Mouse (Mus musculus): Measurements from ENCODE around the gene Scrt2.
"Not testable (repeated sequence)": the region's sequence is repeated elsewhere in the genome, so short reads cannot be mapped to it uniquely, and the experiment has no call there.

Scrt2 gene

DNA sequence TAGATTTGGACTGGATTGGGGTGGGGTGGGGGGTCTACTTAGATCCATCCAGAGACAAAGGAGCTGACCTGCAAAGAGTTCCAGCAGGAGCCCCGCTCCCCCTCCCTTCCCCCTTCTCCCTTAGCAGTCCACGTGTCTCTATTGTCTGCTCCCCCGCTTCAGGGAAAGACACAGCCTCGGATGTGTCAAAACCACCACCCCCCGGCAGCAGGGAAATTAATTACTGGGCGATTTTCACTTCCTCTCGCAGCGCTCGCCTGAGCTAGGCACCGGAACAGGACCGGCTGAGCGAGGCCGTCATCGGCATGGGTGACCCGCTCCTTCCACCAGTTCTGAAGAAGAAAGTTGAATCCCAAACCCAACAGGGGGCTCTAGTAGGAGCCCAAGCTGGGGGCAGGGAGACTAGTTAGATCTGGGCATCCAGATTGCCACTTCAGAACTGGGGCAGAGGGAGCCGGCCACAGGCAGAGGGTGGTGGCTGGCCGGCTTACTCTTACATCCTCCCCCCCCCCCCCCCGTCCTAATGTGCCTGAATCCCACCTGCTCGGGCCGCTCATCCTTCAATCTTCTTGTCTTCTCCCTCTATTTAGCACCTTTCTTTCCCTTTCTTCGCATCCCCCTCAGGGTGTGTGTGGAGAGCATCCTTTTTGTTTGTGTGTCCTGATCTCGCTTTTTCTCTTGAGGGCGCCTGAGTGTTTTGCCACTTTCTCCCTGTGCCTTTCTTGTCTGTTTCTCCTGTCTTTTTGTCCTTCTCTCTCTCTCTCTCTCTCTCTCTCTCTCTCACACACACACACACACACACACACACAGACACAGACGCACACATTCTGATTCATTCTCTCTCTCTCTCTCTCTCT lies at the start of gene Scrt2:
TSS of gene Scrt2 (plus strand) at position 845 of the 857 bp plus-strand sequence.
- no peak for DNase-seq

DNA sequence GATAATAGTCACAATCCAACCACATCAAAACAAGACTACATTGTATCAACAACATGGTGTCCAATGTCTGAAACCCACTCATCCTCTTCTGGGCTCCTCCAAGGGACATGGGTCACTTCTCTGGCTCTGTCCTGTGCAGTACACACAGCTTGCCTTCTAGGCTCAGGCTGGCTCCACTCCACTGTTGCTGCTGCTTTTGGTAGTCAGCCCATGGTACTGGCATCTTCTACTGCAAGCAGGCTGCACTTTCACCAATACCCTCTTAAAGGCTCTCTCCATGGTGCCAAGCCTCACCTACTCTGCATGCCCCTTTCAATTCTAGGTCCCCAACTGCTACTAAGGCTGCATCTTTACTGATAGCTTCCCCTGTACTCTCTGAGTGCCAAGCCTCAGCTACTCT lies 41.2 kb upstream of the Scrt2 start:
- no peak for DNase-seq

DNA sequence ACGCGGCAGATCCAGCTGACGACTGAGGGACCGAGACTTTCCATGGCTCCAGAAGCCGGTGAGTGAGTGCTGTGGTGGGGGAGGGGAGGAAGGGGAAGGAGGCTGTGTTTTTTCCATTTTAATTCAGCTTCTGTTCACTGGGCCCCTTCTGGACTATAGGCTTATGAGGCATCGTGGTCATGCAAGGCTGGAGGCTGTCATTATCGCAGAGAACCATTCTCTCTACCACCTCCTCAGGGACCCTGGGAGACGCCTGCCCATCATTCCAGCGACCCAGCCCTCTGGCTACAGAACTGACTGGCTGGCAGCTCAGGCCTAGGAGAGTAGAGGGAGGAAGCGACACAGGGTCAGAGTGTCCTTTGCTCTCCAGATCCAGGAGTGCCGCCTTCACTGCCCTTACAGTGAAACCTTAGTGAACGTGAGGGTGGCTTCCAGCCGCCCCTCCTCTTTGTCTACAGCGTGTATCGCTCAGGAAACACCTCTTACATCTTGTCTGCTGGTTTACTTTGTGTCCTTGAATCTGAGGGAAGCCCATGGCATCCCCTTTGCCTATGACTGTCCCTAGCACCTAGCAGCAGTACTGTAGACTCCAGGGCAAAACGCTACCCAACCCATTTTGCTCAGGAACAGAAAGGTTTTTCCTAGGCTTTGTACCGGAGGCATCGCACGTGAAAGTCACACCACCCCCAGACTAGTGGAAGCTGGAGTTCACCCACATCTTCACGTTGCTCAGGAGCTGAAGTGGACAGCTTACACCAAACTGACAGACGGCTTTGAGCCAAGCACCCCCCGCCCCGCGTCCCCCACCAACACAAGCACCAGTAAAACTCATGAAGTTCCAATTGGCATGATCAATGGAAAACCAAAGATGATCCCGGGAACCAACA lies 34.0 kb upstream of the Scrt2 start:
- no peak for DNase-seq

DNA sequence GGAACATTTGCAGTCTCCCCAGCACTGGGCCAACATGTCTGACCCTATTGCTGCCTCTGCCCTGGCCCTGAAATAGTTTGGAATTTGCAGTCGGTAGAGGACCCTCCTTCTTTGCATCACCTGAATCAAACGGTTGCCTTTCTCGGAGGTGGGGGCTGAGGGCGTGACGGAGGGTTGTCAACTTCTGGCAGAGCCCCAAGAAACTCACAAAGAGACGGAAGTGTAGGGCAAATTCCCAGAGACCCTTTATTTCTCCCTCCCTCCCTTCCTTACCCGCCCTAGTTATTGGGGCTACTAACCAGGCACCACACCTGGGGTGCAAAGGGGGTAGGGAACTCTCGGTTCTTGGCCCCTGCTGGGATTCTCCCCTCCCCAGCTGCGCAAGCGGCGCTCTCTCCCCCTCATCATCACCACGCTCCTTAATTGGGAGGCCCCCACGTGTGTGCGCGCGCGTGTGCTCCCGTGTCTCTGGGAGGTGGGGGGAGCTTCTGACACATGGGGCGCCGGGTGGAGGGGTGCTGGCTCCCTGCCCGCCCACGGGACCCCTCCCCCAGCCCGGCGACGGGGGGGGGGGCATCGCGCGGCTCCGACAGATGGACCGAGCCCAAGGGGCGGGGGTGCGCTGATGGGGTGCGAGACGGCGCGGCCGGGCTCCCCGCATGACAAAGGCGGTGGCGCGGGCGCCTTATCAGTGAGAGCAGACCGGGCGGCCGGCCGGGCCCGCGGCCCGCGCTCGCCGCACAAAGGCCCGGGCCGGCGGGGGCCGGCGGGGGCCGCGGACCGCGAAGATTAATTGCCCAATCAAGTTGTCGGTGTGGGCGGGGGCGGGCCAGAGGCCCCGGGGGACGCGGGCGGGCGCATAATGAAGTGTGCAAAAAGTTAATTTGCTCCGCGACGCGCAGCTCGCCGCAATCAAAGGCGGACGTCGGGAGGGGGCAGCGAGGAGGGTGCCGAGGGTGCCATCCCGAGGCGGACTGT lies 33.0 kb upstream of the Scrt2 start:
- no peak for DNase-seq

DNA sequence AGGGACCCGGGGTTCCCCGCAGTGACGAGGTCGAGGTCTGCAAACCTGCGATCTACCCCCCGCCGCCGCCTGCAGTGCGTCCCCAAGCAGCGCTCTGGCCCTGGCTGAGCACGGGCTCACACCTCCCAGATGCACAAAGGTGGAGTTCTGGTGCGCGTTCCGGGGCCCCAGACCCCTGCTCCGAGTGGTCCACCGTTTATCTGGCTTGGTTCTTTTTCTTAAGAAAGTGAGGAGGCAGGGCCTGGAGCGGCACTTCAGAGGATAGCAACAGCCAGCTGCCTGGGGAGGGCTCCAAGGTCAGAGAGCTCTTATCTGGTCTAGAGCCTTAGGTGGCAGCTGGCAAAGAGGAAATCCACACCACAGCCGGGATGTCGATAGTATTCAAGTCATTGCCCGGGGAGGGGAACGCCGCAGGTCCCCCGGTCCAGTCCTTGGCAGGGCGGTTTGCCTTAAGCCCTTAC lies 32.3 kb upstream of the Scrt2 start:
- no peak for DNase-seq

DNA sequence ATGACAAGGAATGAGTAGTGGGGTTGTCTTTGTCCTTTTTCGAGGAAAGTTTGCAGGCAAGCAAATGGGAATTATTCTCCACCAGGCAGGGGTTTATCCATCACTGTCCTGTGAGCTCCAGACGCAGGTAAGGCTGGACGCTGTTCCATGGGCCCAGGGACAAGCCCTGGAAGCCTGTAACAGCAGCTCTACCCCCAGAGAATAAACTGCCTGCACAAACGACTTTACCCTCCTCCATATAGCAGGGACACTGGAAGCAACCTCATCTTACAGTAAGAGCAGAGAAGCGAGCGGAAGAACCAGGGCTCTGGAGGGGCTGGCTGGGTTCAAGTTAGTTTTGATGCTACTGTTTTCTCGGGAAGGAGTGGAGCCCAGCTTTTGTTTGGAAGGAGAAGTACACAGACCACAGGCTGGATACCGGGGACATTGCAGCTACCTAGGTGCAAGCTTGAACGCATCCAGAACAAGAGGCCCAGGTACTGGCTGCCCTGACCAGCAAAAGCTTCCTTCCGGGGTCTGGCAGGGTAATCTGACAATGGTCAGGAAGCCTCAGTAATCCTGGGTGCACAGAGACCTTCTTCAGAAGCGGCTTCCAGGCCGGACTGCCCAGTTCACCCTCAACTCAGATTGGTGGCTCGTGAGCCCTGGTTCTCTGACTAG lies 31.6 kb upstream of the Scrt2 start:
- DNase-seq = no peak

DNA sequence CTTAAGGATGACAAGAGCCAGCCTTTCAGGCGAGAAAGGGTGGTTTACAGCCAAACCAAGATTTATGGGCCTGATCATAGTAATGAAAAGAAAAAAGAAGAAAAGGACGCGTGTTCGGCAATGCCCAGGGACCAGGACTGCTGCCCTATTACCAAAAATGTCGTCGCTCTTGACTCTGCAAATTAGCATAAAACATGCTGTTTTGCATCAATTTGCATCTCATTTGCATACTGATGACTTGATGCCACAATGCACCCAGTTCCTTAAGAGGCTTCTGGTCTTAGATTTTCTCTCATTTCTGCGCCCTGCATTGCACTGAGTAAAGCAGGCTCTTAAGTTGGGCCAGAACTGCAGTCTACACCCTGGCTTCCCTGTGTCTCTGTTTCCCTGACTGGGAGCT lies 31.0 kb upstream of the Scrt2 start:
- DNase-seq = no peak

DNA sequence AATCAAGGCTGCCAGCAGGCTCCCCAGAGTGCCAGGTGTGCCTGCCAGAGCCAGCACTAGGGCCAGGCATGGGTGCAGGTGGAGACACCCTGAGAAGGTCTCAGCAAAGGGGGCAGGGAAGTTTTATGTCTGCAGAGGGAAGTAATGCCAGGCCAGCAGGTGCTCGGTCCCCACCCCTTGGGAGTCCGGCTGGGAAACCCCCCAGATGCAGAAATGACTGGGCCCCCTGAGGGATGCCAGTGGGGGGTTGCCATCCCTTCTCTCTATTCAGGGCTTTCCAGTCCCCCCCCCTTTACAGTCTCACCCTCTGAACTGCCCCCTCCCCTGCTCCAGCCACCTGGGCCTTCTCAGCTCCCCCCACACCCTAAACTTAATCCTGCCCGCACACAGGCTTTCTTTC lies 29.3 kb upstream of the Scrt2 start:
- DNase-seq = no peak

DNA sequence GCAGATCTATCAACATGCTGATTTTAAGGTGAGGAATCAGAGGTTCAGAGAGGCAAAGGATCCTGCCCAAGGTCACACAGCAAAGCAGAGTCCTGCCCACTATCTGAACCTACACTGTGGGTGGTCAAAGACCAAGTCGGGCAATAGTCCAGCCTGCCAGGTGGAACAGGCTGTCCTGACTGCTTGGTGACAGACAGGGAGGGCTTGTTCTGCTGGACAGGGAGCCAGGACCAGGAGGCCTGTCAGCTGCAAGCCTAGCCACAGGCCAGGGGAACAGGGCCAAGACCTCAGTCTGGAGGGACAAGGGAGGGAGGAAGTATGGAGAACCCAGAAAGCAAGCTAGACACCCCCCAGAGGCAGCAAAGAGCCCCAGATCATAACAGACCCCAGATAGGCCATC lies 25.9 kb upstream of the Scrt2 start:
- DNase-seq = peak; percentile 91

DNA sequence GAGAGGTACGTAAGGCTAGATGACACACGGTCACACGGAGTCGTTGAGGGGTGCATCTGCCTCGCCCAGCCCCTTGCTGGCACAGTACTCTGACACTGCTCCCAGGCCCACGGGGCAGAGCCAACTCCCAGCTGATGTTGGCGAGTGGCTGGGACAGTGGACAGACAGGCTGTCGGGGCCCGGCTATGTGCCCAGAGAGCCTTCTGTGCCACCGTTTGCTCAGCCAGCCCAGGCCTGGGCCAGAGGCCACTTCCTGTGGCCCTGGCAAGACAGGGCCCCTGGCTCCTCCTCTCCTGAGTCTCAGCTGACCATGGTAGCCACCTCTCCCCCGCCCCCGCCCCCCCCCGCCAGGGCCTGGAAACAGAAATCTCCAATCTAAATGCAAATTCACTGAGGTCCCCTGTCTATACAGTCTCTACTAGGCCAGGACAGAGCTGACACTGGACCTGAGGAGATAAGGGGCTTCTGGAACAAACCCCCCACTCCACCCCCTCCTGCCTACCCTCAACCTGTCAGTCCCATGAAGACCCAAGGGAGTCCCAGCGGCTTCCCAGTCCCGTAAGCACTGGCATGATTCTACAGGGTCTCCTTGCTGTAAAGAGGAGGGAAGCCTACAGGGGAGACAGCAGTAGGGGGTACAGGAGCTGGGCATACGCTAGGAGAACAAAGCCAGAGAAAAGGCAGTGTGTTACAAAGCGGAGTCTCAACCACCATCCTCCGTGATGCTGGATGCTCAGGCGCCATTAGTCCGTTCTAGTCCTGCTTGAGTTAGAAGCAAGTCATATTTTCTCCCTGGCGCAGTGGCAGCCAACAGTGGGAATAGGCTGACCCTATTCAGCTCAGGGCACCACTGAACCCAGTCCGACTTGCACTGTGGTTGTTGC lies 24.7 kb upstream of the Scrt2 start:
- peak; percentile 91 for DNase-seq

DNA sequence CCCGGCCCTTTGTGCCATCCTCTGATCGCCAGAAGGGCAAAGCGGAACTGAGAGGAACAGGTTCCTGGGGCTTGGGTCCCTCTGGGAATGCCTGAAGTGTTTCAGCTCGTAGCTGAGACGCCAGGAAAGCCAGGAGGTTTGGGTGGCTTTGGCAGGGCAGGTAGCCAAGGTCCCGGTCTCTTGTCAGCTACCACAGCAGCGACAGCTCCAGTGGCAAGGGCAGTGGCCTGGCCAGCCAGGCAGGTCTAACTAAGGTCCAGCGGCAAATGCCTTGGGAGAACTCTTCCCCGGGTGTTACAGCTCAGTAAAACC lies 24.1 kb upstream of the Scrt2 start:
- DNase-seq = peak; percentile 43

DNA sequence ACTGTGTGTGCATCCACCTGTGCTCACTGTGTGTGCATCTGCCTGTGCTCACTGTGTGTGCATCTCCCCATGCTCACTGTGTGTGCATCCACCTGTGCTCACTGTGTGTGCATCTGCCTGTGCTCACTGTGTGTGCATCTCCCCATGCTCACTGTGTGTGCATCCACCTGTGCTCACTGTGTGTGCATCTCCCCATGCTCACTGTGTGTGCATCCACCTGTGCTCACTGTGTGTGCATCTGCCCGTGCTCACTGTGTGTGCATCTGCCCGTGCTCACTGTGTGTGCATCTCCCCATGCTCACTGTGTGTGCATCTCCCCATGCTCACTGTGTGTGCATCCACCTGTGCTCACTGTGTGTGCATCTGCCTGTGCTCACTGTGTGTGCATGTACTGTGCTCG lies 18.5 kb upstream of the Scrt2 start:
- DNase-seq = not testable (repeated sequence)

DNA sequence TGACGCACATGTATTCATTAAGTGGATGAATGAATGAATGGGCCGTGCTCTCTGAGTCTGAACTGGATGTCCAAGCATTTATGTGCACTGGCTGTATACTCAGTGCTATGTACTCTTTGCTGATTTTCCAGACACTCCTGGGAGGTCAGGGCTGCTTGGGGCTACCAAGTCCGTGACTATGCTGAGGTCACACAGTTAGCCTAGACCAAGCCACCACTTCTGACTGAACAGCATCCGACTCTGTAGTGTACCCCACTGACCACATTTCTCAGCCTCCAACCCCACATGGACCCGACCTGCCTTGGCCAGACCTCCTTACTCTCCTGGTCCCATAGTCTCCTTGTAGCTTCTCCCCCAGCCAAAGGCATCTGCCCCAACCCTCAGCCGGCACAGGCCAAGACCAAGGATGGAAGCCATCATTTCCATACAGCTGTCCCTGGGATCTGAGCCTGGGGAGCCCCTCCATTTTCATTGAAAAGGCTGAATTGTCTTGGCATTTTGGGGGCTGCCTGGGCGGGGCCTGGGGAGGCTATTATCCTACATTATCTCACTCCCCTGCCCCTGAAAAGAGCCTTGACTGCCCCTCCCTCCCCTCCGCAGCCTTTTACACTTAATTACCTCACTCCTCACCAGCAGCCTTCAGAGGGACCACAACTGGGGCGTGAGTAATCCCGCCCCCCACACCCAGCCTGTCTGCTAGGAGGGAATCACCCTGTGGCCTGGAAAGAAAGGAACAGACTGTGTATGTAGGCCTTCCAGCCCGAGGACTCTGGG lies 12.5 kb upstream of the Scrt2 start:
- no peak for DNase-seq

DNA sequence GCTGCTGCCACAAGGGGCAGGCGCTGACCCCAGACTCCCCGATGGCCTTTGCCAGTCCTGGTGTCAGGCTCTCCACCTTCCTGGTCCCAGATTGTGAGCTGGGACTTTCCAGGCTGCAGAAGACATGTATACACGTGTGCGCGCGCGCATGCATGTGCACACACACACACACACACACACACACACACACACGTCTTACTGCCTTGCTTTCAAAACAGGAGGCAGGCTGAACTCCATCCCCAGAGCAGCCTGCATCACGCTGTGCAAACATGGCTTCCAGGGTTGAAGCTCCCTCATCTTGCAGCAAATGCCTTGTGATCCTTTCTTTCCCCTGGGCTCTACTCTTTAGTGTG lies 11.9 kb upstream of the Scrt2 start:
- no peak for DNase-seq

DNA sequence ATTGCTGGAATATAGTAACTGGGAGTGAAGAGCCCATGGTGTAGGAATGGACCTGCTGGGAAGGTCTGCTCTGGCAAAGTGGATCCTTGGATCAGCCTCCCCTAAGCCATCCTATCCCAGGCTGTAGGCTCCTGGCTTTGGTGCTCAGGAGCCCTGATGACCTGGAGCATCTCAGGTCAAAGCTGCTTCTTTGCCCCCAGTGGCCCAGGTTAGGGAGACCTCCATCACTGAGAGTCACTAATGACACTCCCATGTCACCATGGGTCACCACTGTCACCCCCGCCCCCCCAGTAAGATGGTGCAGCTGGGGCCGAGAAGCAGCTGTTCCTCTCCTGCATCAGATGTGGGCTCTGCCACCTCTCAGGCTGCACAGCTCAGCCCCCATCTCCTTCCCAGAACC lies 11.4 kb upstream of the Scrt2 start:
- no peak for DNase-seq

DNA sequence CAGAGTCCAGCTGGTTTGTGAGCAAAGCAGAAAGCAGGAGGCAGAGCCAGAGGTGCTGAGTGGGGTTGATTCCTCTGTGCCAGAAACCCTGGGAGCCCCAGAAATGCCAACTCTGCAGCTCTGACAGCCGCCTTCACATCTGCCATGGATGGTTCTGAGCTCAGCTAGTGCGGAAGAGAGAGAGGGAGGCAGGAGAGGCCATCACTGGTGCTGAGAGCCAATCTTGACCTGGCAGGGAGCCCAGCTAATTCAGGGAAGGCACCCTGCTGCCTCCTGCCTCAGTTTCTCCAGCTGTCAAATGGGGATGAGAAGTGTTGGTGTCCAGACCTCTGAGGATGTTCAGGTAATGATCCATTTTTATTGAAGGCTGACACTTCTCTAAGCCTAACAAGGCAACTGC lies 6.8 kb upstream of the Scrt2 start:
- no peak for DNase-seq

DNA sequence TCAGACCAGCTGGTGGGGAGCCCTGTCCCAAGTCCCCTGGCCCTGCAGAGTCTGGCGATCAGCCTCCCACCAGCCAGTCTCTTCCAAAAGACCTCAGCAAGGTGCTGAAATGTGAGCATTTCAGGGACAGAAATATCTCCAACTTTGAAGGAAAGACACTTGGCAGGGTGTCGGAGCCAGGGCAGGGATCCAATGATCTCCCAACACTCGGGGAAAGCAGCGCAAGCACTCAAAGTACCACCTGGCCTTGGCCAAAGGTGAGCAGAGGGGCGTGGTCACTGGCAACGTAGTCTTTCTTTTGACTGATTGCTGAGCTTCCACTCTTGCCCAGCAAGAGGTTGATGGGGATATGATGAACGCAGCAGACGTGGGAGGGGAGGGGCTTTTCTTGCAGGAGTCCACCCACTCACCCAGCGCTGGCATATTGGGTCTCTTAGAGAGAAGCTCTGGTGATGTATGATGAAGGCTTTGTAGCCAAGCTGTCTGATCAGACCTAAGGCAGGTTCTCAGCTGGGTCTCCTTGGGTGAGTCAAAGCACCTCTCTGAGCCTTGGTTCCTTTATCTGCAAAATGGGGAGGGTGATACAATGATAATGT lies 5.9 kb upstream of the Scrt2 start:
- DNase-seq = no peak

DNA sequence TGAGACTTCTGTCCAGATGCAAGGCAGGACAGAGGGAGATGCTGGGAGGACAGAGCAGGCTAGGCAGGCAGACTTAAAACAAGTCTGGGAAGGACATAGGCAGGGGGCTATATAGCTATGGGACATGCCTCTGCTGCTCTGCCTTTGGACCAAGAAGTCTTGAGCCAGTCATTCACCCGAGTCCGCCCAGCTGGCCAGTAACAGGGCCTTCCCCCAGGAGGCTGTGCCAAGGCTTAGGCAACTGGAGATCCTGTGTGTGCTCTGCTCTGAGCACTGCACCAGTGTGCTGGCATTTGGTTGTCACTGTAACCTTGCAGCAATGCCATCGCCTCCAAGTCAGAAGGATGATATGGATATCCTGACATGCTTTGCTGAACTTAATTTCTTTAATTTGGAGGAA lies 4.0 kb upstream of the Scrt2 start:
- DNase-seq = no peak

DNA sequence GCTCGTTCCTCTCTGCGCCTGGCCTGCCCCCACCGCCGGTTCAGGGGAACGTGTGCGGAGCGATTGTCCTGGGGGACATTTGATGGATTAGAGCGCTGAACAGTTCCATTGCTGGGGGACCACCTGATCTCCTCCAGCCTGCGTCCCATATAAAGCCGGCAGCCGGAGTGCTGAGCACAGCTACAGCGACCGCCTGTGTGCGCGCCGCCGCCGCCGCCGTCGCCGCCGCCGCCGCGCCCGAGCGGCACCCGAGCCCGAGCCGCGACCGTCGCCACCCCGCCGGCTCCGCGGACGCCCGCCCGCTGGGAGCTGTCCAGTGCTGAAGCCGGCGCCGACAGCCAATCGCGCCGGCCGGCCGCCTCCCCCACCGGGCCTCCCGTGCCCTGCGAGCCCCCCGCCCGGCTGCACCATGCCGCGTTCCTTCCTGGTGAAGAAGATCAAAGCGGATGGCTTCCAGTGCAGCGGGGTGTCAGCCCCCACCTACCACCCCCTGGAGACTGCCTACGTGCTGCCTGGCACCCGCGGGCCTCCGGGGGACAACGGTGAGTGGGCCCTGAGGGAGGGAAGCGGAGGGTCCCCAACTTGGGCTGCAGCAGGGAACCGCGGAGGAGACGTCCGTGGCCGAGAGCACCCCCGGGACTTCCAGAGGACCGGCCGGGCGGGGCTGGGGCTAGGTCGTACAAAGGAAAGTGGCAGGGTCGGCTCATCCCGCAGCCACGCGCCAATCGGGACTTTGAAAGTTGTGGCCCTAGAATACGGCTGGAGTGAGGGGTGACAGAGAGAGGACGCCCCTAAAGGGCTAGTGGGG lies 516 bp downstream of the Scrt2 start:
- peak; percentile 57 for DNase-seq

Measured in cerebellum, adult 9-10 months (tissue).